Mouse (Mus musculus) bone marrow macrophage, adult 2 months (primary cell): ENCODE measurements at regions not wholly inside any gene's neighbourhood (a gene's known extent, or its start where the extent isn't known, plus 50 kb on each side); places are given as distances from the start of the nearest gene placed in this dataset.

Experiments used
- CTCF ChIP-seq: IDR thresholded peaks from 2 replicates; pipeline ENCODE4 v1.5.1; 2012; ENCODE audit warnings: low read depth, mild to moderate bottlenecking, low read length, moderate library complexity
- POLR2A ChIP-seq: IDR thresholded peaks from 2 replicates; pipeline ENCODE4 v1.6.1; 2012; ENCODE audit warnings: mild to moderate bottlenecking, low read depth, low read length, borderline replicate concordance

DNA sequence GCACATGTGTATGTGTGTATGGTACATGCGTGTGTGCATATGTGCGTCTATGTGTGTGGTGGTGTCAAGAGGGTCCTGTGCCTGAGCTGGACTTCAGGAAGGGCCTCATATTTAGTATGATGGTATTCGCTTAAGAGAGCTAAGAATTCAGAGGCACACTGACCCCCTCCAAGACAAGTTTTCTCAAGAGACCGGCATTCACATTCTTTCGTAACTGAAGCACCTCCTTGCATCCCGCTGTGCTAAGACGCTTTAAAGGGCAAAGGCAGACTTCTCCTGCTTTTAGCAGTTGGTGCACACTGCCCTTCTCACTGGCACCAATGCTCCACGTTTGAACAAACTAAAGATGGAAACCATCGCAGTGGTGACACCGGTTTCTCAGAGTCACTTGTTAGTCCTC is 110.3 kb upstream of the Shb start:
- no peak for TF ChIP-seq CTCF
- no peak for TF ChIP-seq POLR2A
